13 mouse cellular contexts compared by ENCODE assay signal in genomic region chr11:88515267-88515666, GRCm38 (mm10).
DNase-seq lines count a peak whose midpoint lies in the region; ATAC-seq and TF ChIP-seq lines count a peak whose summit lies in the region.
"Had no signal": no experiment of that assay in that cellular context is flagged by ENCODE, and none has a peak within 500 bp of the region (broad histone marks: within the 10 kb centered on the region; RNA-seq: fewer than 3 reads in every experiment).

No protein-coding gene starts in this region.

- WGBS in heart, embryonic 13.5 days = 73% methylated on average over 2 of the region's 2 CpGs
- 81% methylated on average over 2 of the region's 2 CpGs for WGBS in heart, embryonic 11.5 days (ENCODE audit: insufficient replicate concordance)
- WGBS in midbrain, embryonic 12.5 days = 90% methylated on average over 2 of the region's 2 CpGs
- WGBS in midbrain, postnatal 0 days = 75% methylated on average over 2 of the region's 2 CpGs
- 58% methylated on average over 2 of the region's 2 CpGs for WGBS in hindbrain, embryonic 13.5 days
- 76% methylated on average over 2 of the region's 2 CpGs for WGBS in neural tube, embryonic 14.5 days

- H3K4me3 ChIP-seq in heart, embryonic 13.5 days = no peak overlapping the region
- H3K4me3 ChIP-seq in heart, embryonic 11.5 days (ENCODE audit: low read depth, low read length) = no peak overlapping the region
- no peak overlapping the region for H3K4me3 ChIP-seq in midbrain, embryonic 12.5 days
- no peak overlapping the region for H3K4me3 ChIP-seq in midbrain, postnatal 0 days (ENCODE audit: low read depth, low read length)
- H3K4me3 ChIP-seq in hindbrain, embryonic 13.5 days = no peak overlapping the region
- no peak overlapping the region for H3K4me3 ChIP-seq in neural tube, embryonic 14.5 days (ENCODE audit: low read depth, low read length)
- H3K4me3 ChIP-seq: limb, embryonic 10.5 days; liver, embryonic 12.5 days had no signal

- peaks cover 69% of the 10 kb centered on the region for H3K4me1 ChIP-seq in heart, embryonic 13.5 days
- peaks cover 32% of the 10 kb centered on the region for H3K4me1 ChIP-seq in heart, embryonic 11.5 days (ENCODE audit: control insufficient read depth, insufficient read depth, low read length)
- H3K4me1 ChIP-seq in midbrain, embryonic 12.5 days = peaks cover 63% of the 10 kb centered on the region
- peaks cover 20% of the 10 kb centered on the region for H3K4me1 ChIP-seq in midbrain, postnatal 0 days (ENCODE audit: insufficient read depth, low read length)
- peaks cover 78% of the 10 kb centered on the region for H3K4me1 ChIP-seq in hindbrain, embryonic 13.5 days (replicated peaks)
- H3K4me1 ChIP-seq in neural tube, embryonic 14.5 days (ENCODE audit: control insufficient read depth, insufficient read depth, low read length) = peaks cover 28% of the 10 kb centered on the region

- H3K27me3 ChIP-seq in heart, embryonic 13.5 days (replicated peaks) = no peaks in the 10 kb centered on the region
- H3K27me3 ChIP-seq in heart, embryonic 11.5 days (ENCODE audit: control insufficient read depth, insufficient read depth, low read length) = no peaks in the 10 kb centered on the region
- H3K27me3 ChIP-seq in midbrain, embryonic 12.5 days = no peaks in the 10 kb centered on the region
- no peaks in the 10 kb centered on the region for H3K27me3 ChIP-seq in midbrain, postnatal 0 days (ENCODE audit: insufficient read depth, low read length)
- H3K27me3 ChIP-seq in hindbrain, embryonic 13.5 days = no peaks in the 10 kb centered on the region
- H3K27me3 ChIP-seq in neural tube, embryonic 14.5 days (ENCODE audit: control insufficient read depth, insufficient read depth, low read length) = no peaks in the 10 kb centered on the region
- H3K27me3 ChIP-seq: liver, embryonic 12.5 days had no signal

- no peaks in the 10 kb centered on the region for H3K9me3 ChIP-seq in heart, embryonic 13.5 days
- no peaks in the 10 kb centered on the region for H3K9me3 ChIP-seq in heart, embryonic 11.5 days (replicated peaks; ENCODE audit: control insufficient read depth, low read length)
- no peaks in the 10 kb centered on the region for H3K9me3 ChIP-seq in midbrain, embryonic 12.5 days
- H3K9me3 ChIP-seq in midbrain, postnatal 0 days (ENCODE audit: low read length) = no peaks in the 10 kb centered on the region
- H3K9me3 ChIP-seq in hindbrain, embryonic 13.5 days = no peaks in the 10 kb centered on the region
- H3K9me3 ChIP-seq in neural tube, embryonic 14.5 days (ENCODE audit: control insufficient read depth, low read length) = no peaks in the 10 kb centered on the region
- H3K9me3 ChIP-seq: limb, embryonic 10.5 days; liver, embryonic 12.5 days had no signal

- H3K4me2 ChIP-seq in heart, embryonic 13.5 days = no peak overlapping the region
- H3K4me2 ChIP-seq in heart, embryonic 11.5 days = no peak overlapping the region
- no peak overlapping the region for H3K4me2 ChIP-seq in midbrain, embryonic 12.5 days (replicated peaks)
- no peak overlapping the region for H3K4me2 ChIP-seq in midbrain, postnatal 0 days (ENCODE audit: low read depth, low read length, poor library complexity, severe bottlenecking)
- no peak overlapping the region for H3K4me2 ChIP-seq in hindbrain, embryonic 13.5 days
- no peak overlapping the region for H3K4me2 ChIP-seq in neural tube, embryonic 14.5 days (ENCODE audit: low read depth, low read length)
- H3K4me2 ChIP-seq: liver, embryonic 12.5 days had no signal

- peak overlapping the region; percentile 59; the same call in 1 of the 2 replicates for H3K9ac ChIP-seq in heart, embryonic 13.5 days
- H3K9ac ChIP-seq in heart, embryonic 11.5 days (ENCODE audit: low read depth, low read length) = no peak overlapping the region
- H3K9ac ChIP-seq in midbrain, embryonic 12.5 days (replicated peaks) = no peak overlapping the region
- no peak overlapping the region for H3K9ac ChIP-seq in midbrain, postnatal 0 days (replicated peaks; ENCODE audit: low read length, poor library complexity, severe bottlenecking)
- peak overlapping the region; percentile 36; the same call in 1 of the 2 replicates for H3K9ac ChIP-seq in hindbrain, embryonic 13.5 days
- H3K9ac ChIP-seq in neural tube, embryonic 14.5 days (replicated peaks; ENCODE audit: low read depth, low read length) = no peak overlapping the region
- H3K9ac ChIP-seq: liver, embryonic 12.5 days had no signal

- ATAC-seq in heart, embryonic 13.5 days (ENCODE audit: extremely low read depth, insufficient number of reproducible peaks, low FRiP score, low TSS enrichment) = no peak
- no peak for ATAC-seq in heart, embryonic 11.5 days (replicated peaks; ENCODE audit: insufficient number of reproducible peaks, low FRiP score, low TSS enrichment)
- no peak for ATAC-seq in midbrain, embryonic 12.5 days (ENCODE audit: low FRiP score, low read depth)
- ATAC-seq in midbrain, postnatal 0 days (ENCODE audit: low FRiP score) = no peak
- no peak for ATAC-seq in hindbrain, embryonic 13.5 days (ENCODE audit: low FRiP score)
- ATAC-seq in neural tube, embryonic 14.5 days (ENCODE audit: low read depth) = no peak
- ATAC-seq: liver, embryonic 12.5 days had no signal

- peak overlapping the region; percentile 86 for H3K27ac ChIP-seq in heart, embryonic 13.5 days (replicated peaks)
- H3K27ac ChIP-seq in heart, embryonic 11.5 days (ENCODE audit: low read depth, low read length) = no peak overlapping the region
- H3K27ac ChIP-seq in midbrain, embryonic 12.5 days (replicated peaks) = peak overlapping the region; percentile 79
- H3K27ac ChIP-seq in midbrain, postnatal 0 days (ENCODE audit: low read depth, low read length) = no peak overlapping the region
- H3K27ac ChIP-seq in hindbrain, embryonic 13.5 days = peak overlapping the region; percentile 79
- peak overlapping the region; percentile 55; the same call in 1 of the 2 replicates for H3K27ac ChIP-seq in neural tube, embryonic 14.5 days (ENCODE audit: low read depth, low read length)
- H3K27ac ChIP-seq: limb, embryonic 10.5 days; liver, embryonic 12.5 days had no signal

- peaks cover 4% of the 10 kb centered on the region; the same call in 1 of the 2 replicates for H3K36me3 ChIP-seq in heart, embryonic 13.5 days
- no peaks in the 10 kb centered on the region for H3K36me3 ChIP-seq in heart, embryonic 11.5 days (ENCODE audit: control insufficient read depth, insufficient read depth, low read length)
- 0 out of 2 replicates have a peak, but pooled peaks cover 4% of the 10 kb centered on the region for H3K36me3 ChIP-seq in midbrain, embryonic 12.5 days
- H3K36me3 ChIP-seq in midbrain, postnatal 0 days (ENCODE audit: insufficient read depth, low read length) = no peaks in the 10 kb centered on the region
- H3K36me3 ChIP-seq in hindbrain, embryonic 13.5 days = no peaks in the 10 kb centered on the region
- H3K36me3 ChIP-seq in neural tube, embryonic 14.5 days (ENCODE audit: control insufficient read depth, insufficient read depth, low read length) = no peaks in the 10 kb centered on the region
- H3K36me3 ChIP-seq: liver, embryonic 12.5 days had no signal

- no peak for DNase-seq in midbrain, postnatal 0 days (ENCODE audit: low spot score)
- no peak for DNase-seq in right cerebral cortex, postnatal 14 days
- DNase-seq in ovary, postnatal 14 days (ENCODE audit: low spot score) = no peak
- DNase-seq: cerebellum, postnatal 14 days; kidney, postnatal 10 days; layer of hippocampus, postnatal 36 days had no signal

- no peak for TF ChIP-seq CTCF in midbrain, postnatal 0 days (IDR thresholded peaks at IDR 0.05)

Comparison
In these comparisons a context has a peak if more than half of its experiments do, and no peak if none do; other contexts are left out.
1. H3K27ac ChIP-seq: peak in heart, embryonic 13.5 days (single experiment), midbrain, embryonic 12.5 days (single experiment), hindbrain, embryonic 13.5 days (single experiment) and neural tube, embryonic 14.5 days (single experiment); none in heart, embryonic 11.5 days (single experiment) and midbrain, postnatal 0 days (single experiment).
2. H3K9ac ChIP-seq: peak in heart, embryonic 13.5 days (single experiment) and hindbrain, embryonic 13.5 days (single experiment); none in heart, embryonic 11.5 days (single experiment), midbrain, embryonic 12.5 days (single experiment), midbrain, postnatal 0 days (single experiment) and neural tube, embryonic 14.5 days (single experiment).